Mouse (Mus musculus) cerebellum, adult 2 months (tissue): ENCODE results near the gene Lrriq4. TPM values are rescaled to one million over a fixed set of nuclear protein-coding genes. Genes with fewer than 3 reads are reported as not detected.

ENCODE experiments used
- DNase-seq, 2 experiments: peaks; one replicate each; pipeline ENCODE4 v3.0.0; 2021
- H3K27ac ChIP-seq: fragments of 200-500 bp; 2 replicates; pipeline ENCODE4 v1.5.1; 2012; ENCODE audit warnings: low read length, control low read depth, inconsistent platforms; ENCODE audit not compliant: insufficient read depth
- H3K27me3 ChIP-seq: fragments of 200-500 bp; 2 replicates; pipeline ENCODE4 v1.6.1; 2012; ENCODE audit warnings: inconsistent platforms, mild to moderate bottlenecking, low read length, moderate library complexity; ENCODE audit not compliant: control insufficient read depth, insufficient read depth
- H3K4me1 ChIP-seq: fragments of 200-500 bp; 2 replicates; pipeline ENCODE4 v1.6.1; 2011; ENCODE audit warnings: low read length; ENCODE audit not compliant: control insufficient read depth, insufficient read depth
- H3K4me3 ChIP-seq: fragments of 200-500 bp; replicated peaks from 2 replicates; pipeline ENCODE3; 2011; ENCODE audit warnings: mild to moderate bottlenecking, low read depth, low read length, control low read depth; ENCODE audit not compliant: insufficient read depth
- CTCF ChIP-seq: fragments of 200-500 bp; IDR thresholded peaks from 2 replicates; pipeline ENCODE4 v1.5.1; 2011; ENCODE audit warnings: low read depth, mild to moderate bottlenecking, control low read depth, low read length, moderate library complexity, borderline replicate concordance; ENCODE audit not compliant: insufficient read depth
- POLR2A ChIP-seq: fragments of 200-500 bp; IDR thresholded peaks from 2 replicates; pipeline ENCODE4 v1.6.1; 2011; ENCODE audit warnings: low read length, control low read depth, borderline replicate concordance; ENCODE audit not compliant: insufficient read depth
- WGBS: fragments of 180-500 bp; shearing (Covaris S2); methylation state at CpG from one replicate; pipeline ENCODE4 v1.1.7; 2018; 5-methylcytosine and 5-hydroxymethylcytosine counted together
- polyA plus RNA-seq: library from polyadenylated mRNA; depleted of rRNA; stranded (reverse); fragments of >200 nt; gene quantifications from 2 replicates; pipeline ENCODE4 v1.2.3, GENCODE M21; 2012; rRNA removed

Lrriq4 gene
- not detected in 2 replicates for polyA plus RNA-seq

- H3K4me1 ChIP-seq: no peaks in the 10 kb centered on the region
- TF ChIP-seq CTCF: no peak
- TF ChIP-seq POLR2A: no peak
- no peaks in the 10 kb centered on the region; the same call in 1 of the 2 replicates for H3K27me3 ChIP-seq
- no peak for DNase-seq
- WGBS: 42% methylated on average over 2 of the region's 2 CpGs
- no peak within 1 kb of the TSS for H3K27ac ChIP-seq
- no peak within 1 kb of the TSS for H3K4me3 ChIP-seq
Measured at GRCm38 (mm10) chr3:30644207-30644606, at the start of gene Lrriq4. Gene Lrriq4 (plus strand): TSS chr3:30644507.

GRCm38 (mm10) chr3:30595111-30595832 lies 49.0 kb upstream of the Lrriq4 start:
- WGBS: under 1% methylated on average over 62 of the region's 62 CpGs
- H3K27me3 ChIP-seq: no peaks in the 10 kb centered on the region
- no peak for TF ChIP-seq CTCF
- TF ChIP-seq POLR2A: peak; percentile 25; the same call in 1 of the 2 replicates
- peak; percentile 63 to 67 for DNase-seq
- no peaks in the 10 kb centered on the region for H3K4me1 ChIP-seq
- H3K27ac ChIP-seq: peak overlapping the region; percentile 22
- peak overlapping the region; percentile 81 for H3K4me3 ChIP-seq

- TF ChIP-seq POLR2A (no peak), CTCF (no peak)
- Histone ChIP-seq H3K27ac (no peak overlapping the region), H3K27me3 (no peaks in the 10 kb centered on the region), H3K4me1 (no peaks in the 10 kb centered on the region), H3K4me3 (no peak overlapping the region)
- WGBS: 84% methylated on average over 7 of the region's 7 CpGs
- no peak for DNase-seq
Measured at GRCm38 (mm10) chr3:30597271-30597670, 47.0 kb upstream of the Lrriq4 start.

- 2% methylated on average over 32 of the region's 32 CpGs for WGBS
- Histone ChIP-seq H3K4me3 (peak within 1 kb of the TSS; percentile 98), H3K27ac (peak within 1 kb of the TSS; percentile 90), H3K27me3 (no peaks in the 10 kb centered on the region), H3K4me1 (no peaks in the 10 kb centered on the region)
- TF ChIP-seq POLR2A (peak; percentile 57), CTCF (no peak)
- DNase-seq: peak; percentile 84
Measured at GRCm38 (mm10) chr3:30599711-30600545, 44.4 kb upstream of the Lrriq4 start, which contains the start of gene Actrt3. Gene Actrt3 (minus strand): TSS chr3:30599939.

- TF ChIP-seq CTCF (no peak), POLR2A (0 out of 2 replicates have a peak, but pooled peaks have one; percentile 18)
- DNase-seq: peak; percentile 69 to 70
- Histone ChIP-seq H3K27me3 (no peaks in the 10 kb centered on the region), H3K4me1 (no peaks in the 10 kb centered on the region), H3K4me3 (peak overlapping the region; percentile 98), H3K27ac (peak overlapping the region; percentile 90)
- under 1% methylated on average over 14 of the region's 14 CpGs for WGBS
Measured at GRCm38 (mm10) chr3:30600717-30601116, 43.6 kb upstream of the Lrriq4 start.

GRCm38 (mm10) chr3:30601175-30601574 lies 43.1 kb upstream of the Lrriq4 start:
- H3K4me1 ChIP-seq: no peaks in the 10 kb centered on the region
- WGBS: under 1% methylated on average over 17 of the region's 17 CpGs
- TF ChIP-seq CTCF: no peak
- no peak for TF ChIP-seq POLR2A
- H3K27me3 ChIP-seq: no peaks in the 10 kb centered on the region
- no peak overlapping the region; the same call in 1 of the 2 replicates for H3K27ac ChIP-seq
- DNase-seq: peak; percentile 87 to 91
- peak overlapping the region; percentile 98 for H3K4me3 ChIP-seq

- TF ChIP-seq POLR2A (no peak), CTCF (no peak)
- Histone ChIP-seq H3K4me1 (no peaks in the 10 kb centered on the region), H3K4me3 (peak overlapping the region; percentile 98), H3K27ac (peak overlapping the region; percentile 90; the same call in 1 of the 2 replicates), H3K27me3 (no peaks in the 10 kb centered on the region)
- under 1% methylated on average over 13 of the region's 13 CpGs for WGBS
- DNase-seq: no peak
Measured at GRCm38 (mm10) chr3:30601610-30602064, 42.7 kb upstream of the Lrriq4 start.
